9 mouse cellular contexts compared by ENCODE assay signal in genomic region chr11:54862621-54863520, GRCm38 (mm10). TPM values are rescaled to one million over a fixed set of nuclear protein-coding genes. Genes with fewer than 3 reads are reported as not detected.
A peak's percentile ranks its signal among the peaks of the same experiment; 100 is the strongest.
DNase-seq lines count a peak whose midpoint lies in the region; ATAC-seq and TF ChIP-seq lines count a peak whose summit lies in the region.
"Had no signal": no experiment of that assay in that cellular context is flagged by ENCODE, and none has a peak within 500 bp of the region (broad histone marks: within the 10 kb centered on the region; RNA-seq: fewer than 3 reads in every experiment).

No protein-coding gene starts in this region.

- H3K9ac ChIP-seq in kidney, embryonic 14.5 days (ENCODE audit: low read depth, low read length), result 0 out of 2 replicates have a peak overlapping the region, but pooled peaks have one; percentile 23
- no peak overlapping the region for H3K9ac ChIP-seq in liver, postnatal 0 days (replicated peaks)
- H3K9ac ChIP-seq: neural tube, embryonic 13.5 days had no signal

- TF ChIP-seq CTCF in liver, postnatal 0 days (IDR thresholded peaks at IDR 0.05; ENCODE audit: low read depth), result peak; percentile 79

- no peaks in the 10 kb centered on the region for H3K9me3 ChIP-seq in kidney, embryonic 14.5 days (ENCODE audit: control insufficient read depth, low read length)
- H3K9me3 ChIP-seq in liver, postnatal 0 days (ENCODE audit: low read length), result no peaks in the 10 kb centered on the region
- H3K9me3 ChIP-seq: neural tube, embryonic 13.5 days had no signal

- DNase-seq in CD4-positive, CD25-positive, alpha-beta regulatory T cell, adult 2 months (ENCODE audit: low read depth, low spot score), result peak; percentile 61
- DNase-seq in ovary, postnatal 36 days (ENCODE audit: low spot score), result peak; percentile 37
- DNase-seq in ovary, postnatal 10 days (ENCODE audit: low spot score), result no peak
- peak; percentile 71 for DNase-seq in embryo, embryonic 10 days (ENCODE audit: low spot score)
- DNase-seq in liver, postnatal 0 days, result peak; percentile 53
- peak; percentile 60 for DNase-seq in right cerebral cortex, postnatal 4 days

- H3K36me3 ChIP-seq in kidney, embryonic 14.5 days (ENCODE audit: control insufficient read depth, insufficient read depth, low read length), result no peaks in the 10 kb centered on the region; the same call in 1 of the 2 replicates
- no peaks in the 10 kb centered on the region for H3K36me3 ChIP-seq in liver, postnatal 0 days (replicated peaks; ENCODE audit: insufficient read depth, low read length)
- H3K36me3 ChIP-seq: neural tube, embryonic 13.5 days had no signal

- H3K4me1 ChIP-seq in kidney, embryonic 14.5 days (ENCODE audit: control insufficient read depth, insufficient read depth, low read length), result peaks cover 16% of the 10 kb centered on the region; the same call in 1 of the 2 replicates
- peaks cover 34% of the 10 kb centered on the region for H3K4me1 ChIP-seq in liver, postnatal 0 days (ENCODE audit: insufficient read depth)

- H3K4me3 ChIP-seq in kidney, embryonic 14.5 days (ENCODE audit: low read length), result no peak overlapping the region
- no peak overlapping the region for H3K4me3 ChIP-seq in liver, postnatal 0 days (ENCODE audit: low read depth, low read length)
- H3K4me3 ChIP-seq: neural tube, embryonic 13.5 days had no signal

- no peak overlapping the region for H3K4me2 ChIP-seq in kidney, embryonic 14.5 days (replicated peaks; ENCODE audit: low read depth, low read length)
- H3K4me2 ChIP-seq in liver, postnatal 0 days (ENCODE audit: low read depth, low read length), result no peak overlapping the region
- H3K4me2 ChIP-seq: neural tube, embryonic 13.5 days had no signal

- peak; percentile 19; the same call in 1 of the 2 replicates for TF ChIP-seq EP300 in liver, postnatal 0 days (IDR thresholded peaks at IDR 0.05; ENCODE audit: low read depth)

- 46% methylated on average over 10 of the region's 10 CpGs for WGBS in kidney, embryonic 14.5 days
- 42% methylated on average over 10 of the region's 10 CpGs for WGBS in liver, postnatal 0 days (ENCODE audit: insufficient replicate concordance)

- no peak for ATAC-seq in CD4-positive, CD25-positive, alpha-beta regulatory T cell, adult 4 months
- ATAC-seq in kidney, embryonic 14.5 days (ENCODE audit: low FRiP score, low TSS enrichment), result no peak
- ATAC-seq in liver, postnatal 0 days, result no peak

- no peak overlapping the region for H3K27ac ChIP-seq in kidney, embryonic 14.5 days (ENCODE audit: low read depth, low read length)
- H3K27ac ChIP-seq in liver, postnatal 0 days (ENCODE audit: low read depth), result peak overlapping the region; percentile 60
- H3K27ac ChIP-seq: neural tube, embryonic 13.5 days had no signal

- no peaks in the 10 kb centered on the region for H3K27me3 ChIP-seq in kidney, embryonic 14.5 days (ENCODE audit: control insufficient read depth, insufficient read depth, low read length)
- H3K27me3 ChIP-seq in liver, postnatal 0 days (ENCODE audit: insufficient read depth, low read length), result no peaks in the 10 kb centered on the region
- H3K27me3 ChIP-seq: neural tube, embryonic 13.5 days had no signal

RNA-seq across cellular contexts. Expression of gene Lyrm7, which starts 2.2 kb away (rescaled TPM):
- polyA plus RNA-seq in CD4-positive, CD25-positive, alpha-beta regulatory T cell, adult 4 months (2017; shearing (Covaris generic)), result 1 to 10 TPM; 3.4 to 8.4 TPM
- polyA plus RNA-seq in kidney, embryonic 14.5 days (2014; fragmentation: Nextera tagmentation; extraction: Ambion mirVana), result 6.7 and 9.6 TPM in 2 replicates
- polyA plus RNA-seq in liver, postnatal 0 days (2015; fragmentation: Nextera tagmentation; extraction: Ambion mirVana), result 2.9 and 5.0 TPM in 2 replicates

RNA-seq across cellular contexts. Expression of gene Hint1, which starts 3.3 kb away (rescaled TPM):
- 100 to 1,000 TPM; 375 to 447 TPM for polyA plus RNA-seq in CD4-positive, CD25-positive, alpha-beta regulatory T cell, adult 4 months (2017; shearing (Covaris generic))
- 720 and 912 TPM in 2 replicates for polyA plus RNA-seq in kidney, embryonic 14.5 days (2014; fragmentation: Nextera tagmentation; extraction: Ambion mirVana)
- 791 and 898 TPM in 2 replicates for polyA plus RNA-seq in liver, postnatal 0 days (2015; fragmentation: Nextera tagmentation; extraction: Ambion mirVana)

RNA-seq across cellular contexts. Expression of gene Gpx3, which starts 39.4 kb away (rescaled TPM):
- polyA plus RNA-seq in CD4-positive, CD25-positive, alpha-beta regulatory T cell, adult 4 months (2017; shearing (Covaris generic)), result 1 to 10 TPM; 1.2 to 1.3 TPM
- 83.0 and 101 TPM in 2 replicates for polyA plus RNA-seq in kidney, embryonic 14.5 days (2014; fragmentation: Nextera tagmentation; extraction: Ambion mirVana)
- 29.7 and 30.4 TPM in 2 replicates for polyA plus RNA-seq in liver, postnatal 0 days (2015; fragmentation: Nextera tagmentation; extraction: Ambion mirVana)

Comparison
In these comparisons a context has a peak if more than half of its experiments do, and no peak if none do; other contexts are left out.
1. RNA of gene Gpx3, which starts 39.4 kb away (polyA plus RNA-seq): 83.0 to 101 TPM in kidney, embryonic 14.5 days and 29.7 to 30.4 TPM in liver, postnatal 0 days; 1.2 to 1.3 TPM in CD4-positive, CD25-positive, alpha-beta regulatory T cell, adult 4 months; every median in the first group is over 10 times any median in the second.